Mouse (Mus musculus) intestine, embryonic 15.5 days (tissue): ENCODE results near the gene Kcnv2. TPM values are rescaled to one million over a fixed set of nuclear protein-coding genes. Genes with fewer than 3 reads are reported as not detected.
A peak's percentile ranks its signal among the peaks of the same experiment; 100 is the strongest.

Experiments
- ATAC-seq: fragments of 200-750 bp; cut with Nextera tagmentation; 2 replicates; pipeline ENCODE4 v1.8.0; 2017; ENCODE audit warnings: moderate TSS enrichment, moderate library complexity
- H3K27ac ChIP-seq: fragments of 300-500 bp; sonication (generic); 2 replicates; pipeline ENCODE4 v1.5.1; 2015; ENCODE audit warnings: mild to moderate bottlenecking, inconsistent platforms
- H3K27me3 ChIP-seq: fragments of 300-500 bp; sonication (generic); replicated peaks from 2 replicates; pipeline ENCODE4 v1.6.1; 2015; ENCODE audit warnings: inconsistent platforms
- H3K36me3 ChIP-seq: fragments of 300-500 bp; sonication (generic); 2 replicates; pipeline ENCODE4 v1.6.1; 2015; ENCODE audit warnings: inconsistent platforms
- H3K4me1 ChIP-seq: fragments of 300-500 bp; sonication (generic); replicated peaks from 2 replicates; pipeline ENCODE4 v1.6.1; 2015; ENCODE audit warnings: inconsistent platforms
- H3K4me2 ChIP-seq: fragments of 300-500 bp; sonication (generic); replicated peaks from 2 replicates; pipeline ENCODE4 v1.6.1; 2015; ENCODE audit warnings: mild to moderate bottlenecking, inconsistent platforms
- H3K4me3 ChIP-seq: fragments of 300-500 bp; sonication (generic); replicated peaks from 2 replicates; pipeline ENCODE4 v1.5.1; 2015; ENCODE audit warnings: inconsistent platforms
- H3K9ac ChIP-seq: fragments of 300-500 bp; sonication (generic); 2 replicates; pipeline ENCODE4 v1.6.1; 2015; ENCODE audit warnings: inconsistent platforms
- H3K9me3 ChIP-seq: fragments of 300-500 bp; sonication (generic); 2 replicates; pipeline ENCODE4 v1.6.1; 2016; ENCODE audit warnings: inconsistent platforms
- WGBS: fragments of 180-500 bp; shearing (Covaris S2); methylation state at CpG from one replicate; pipeline ENCODE4 v1.1.7; 2015; 5-methylcytosine and 5-hydroxymethylcytosine counted together
- polyA plus RNA-seq: library from polyadenylated mRNA; unstranded; fragments of >200 nt; fragmentation: Nextera tagmentation; extraction: Ambion mirVana; gene quantifications from 2 replicates; pipeline ENCODE4 v1.2.1, GENCODE M21; 2015

Kcnv2 gene
- 0.13 and 0.15 TPM in 2 replicates for polyA plus RNA-seq

DNA sequence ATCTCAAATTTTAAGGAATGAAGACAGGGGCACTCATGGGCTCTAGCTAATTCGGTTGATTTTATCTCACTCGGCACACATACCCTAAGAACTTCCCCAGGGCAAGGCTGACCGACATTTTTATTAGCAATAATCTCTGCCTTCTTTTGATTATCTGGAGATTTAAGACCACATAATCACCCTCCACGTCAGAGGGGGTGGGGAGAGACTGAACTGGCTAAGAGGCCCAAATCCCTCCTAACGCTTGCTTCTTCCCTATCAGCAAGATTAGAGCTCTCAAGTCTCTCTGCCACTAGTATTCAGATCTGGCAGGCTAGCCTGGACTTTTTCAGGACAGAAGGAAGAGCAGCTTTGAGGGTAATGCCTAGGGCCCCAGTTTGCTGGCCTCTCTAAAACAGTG lies at the start of gene Kcnv2:
Gene Kcnv2, plus strand, starts transcription at position 308 of the 400 bp plus-strand sequence.
- no peaks in the 10 kb centered on the region for H3K36me3 ChIP-seq
- H3K9ac ChIP-seq, result no peak within 1 kb of the TSS
- no peak for ATAC-seq
- H3K27ac ChIP-seq, result no peak within 1 kb of the TSS
- H3K4me3 ChIP-seq, result no peak within 1 kb of the TSS
- H3K4me1 ChIP-seq, result peaks cover 11% of the 10 kb centered on the region; the same call in 1 of the 2 replicates
- no peaks in the 10 kb centered on the region for H3K27me3 ChIP-seq
- WGBS, result 31% methylated on average over 5 of the region's 5 CpGs
- H3K4me2 ChIP-seq, result no peak within 1 kb of the TSS
- H3K9me3 ChIP-seq, result no peaks in the 10 kb centered on the region

DNA sequence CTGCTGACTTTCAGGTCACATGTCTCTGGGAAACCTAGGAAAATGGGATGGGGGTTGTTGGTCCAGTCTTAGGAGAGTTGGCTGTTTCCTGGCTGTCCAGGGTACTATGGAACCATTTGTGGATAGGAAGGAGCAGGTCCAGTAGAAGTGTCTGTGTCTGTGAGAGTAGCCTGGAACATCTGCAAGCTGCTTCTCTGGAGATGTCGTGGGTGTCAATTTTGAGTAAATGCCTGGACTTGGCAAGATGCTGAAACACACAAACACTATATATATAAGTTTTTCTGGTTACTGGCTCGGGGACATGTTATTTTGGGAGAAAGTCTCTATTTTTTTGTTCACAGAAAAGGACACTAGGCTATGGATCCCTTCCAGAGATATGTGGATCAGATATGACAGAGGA lies 49.0 kb upstream of the Kcnv2 start:
- Histone ChIP-seq H3K9ac (no peak overlapping the region), H3K9me3 (no peaks in the 10 kb centered on the region), H3K27me3 (no peaks in the 10 kb centered on the region), H3K4me2 (no peak overlapping the region), H3K27ac (no peak overlapping the region), H3K36me3 (no peaks in the 10 kb centered on the region), H3K4me1 (no peaks in the 10 kb centered on the region), H3K4me3 (no peak overlapping the region)
- ATAC-seq, result no peak
- WGBS, result 67% methylated on average over 2 of the region's 2 CpGs

- Histone ChIP-seq H3K9ac (no peak overlapping the region), H3K36me3 (no peaks in the 10 kb centered on the region), H3K4me2 (no peak overlapping the region), H3K4me3 (no peak overlapping the region), H3K4me1 (no peaks in the 10 kb centered on the region), H3K27ac (no peak overlapping the region), H3K27me3 (no peaks in the 10 kb centered on the region), H3K9me3 (no peaks in the 10 kb centered on the region)
- no peak for ATAC-seq
- WGBS, result 88% methylated on average over 1 of the region's 1 CpGs
These were observed 48.0 kb upstream of the Kcnv2 start for GRCm38 (mm10) chr19:27274382-27274781.

DNA sequence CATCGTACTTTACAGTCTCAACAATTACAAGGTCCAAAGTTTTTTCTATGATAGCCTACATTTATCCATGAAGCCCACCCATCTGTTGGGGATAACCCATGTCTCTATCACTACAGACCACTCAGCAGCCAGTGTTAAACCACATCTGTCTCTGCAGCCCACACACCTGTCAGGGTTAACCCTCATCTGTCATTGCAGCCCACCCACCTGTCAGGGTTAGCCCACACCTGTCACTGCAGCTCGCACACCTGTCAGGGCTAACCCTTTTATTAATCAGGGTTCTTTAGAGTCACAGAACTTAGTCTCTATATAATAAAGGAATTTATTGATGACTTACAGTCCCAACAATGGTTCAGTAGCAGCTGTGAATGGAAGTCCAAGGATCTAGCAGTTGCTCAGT lies 43.2 kb upstream of the Kcnv2 start:
- Histone ChIP-seq H3K9me3 (no peaks in the 10 kb centered on the region), H3K4me1 (no peaks in the 10 kb centered on the region), H3K36me3 (no peaks in the 10 kb centered on the region), H3K4me2 (no peak overlapping the region), H3K27ac (no peak overlapping the region), H3K9ac (no peak overlapping the region), H3K4me3 (no peak overlapping the region), H3K27me3 (no peaks in the 10 kb centered on the region)
- no peak for ATAC-seq
- WGBS, result 89% methylated on average over 2 of the region's 2 CpGs

- H3K9me3 ChIP-seq, result no peaks in the 10 kb centered on the region
- H3K4me3 ChIP-seq, result no peak overlapping the region
- no peak overlapping the region for H3K27ac ChIP-seq
- ATAC-seq, result no peak
- 88% methylated on average over 2 of the region's 2 CpGs for WGBS
- no peaks in the 10 kb centered on the region for H3K27me3 ChIP-seq
- H3K4me1 ChIP-seq, result no peaks in the 10 kb centered on the region
- H3K36me3 ChIP-seq, result no peaks in the 10 kb centered on the region
- H3K4me2 ChIP-seq, result no peak overlapping the region
- H3K9ac ChIP-seq, result no peak overlapping the region
These were observed 12.3 kb upstream of the Kcnv2 start for GRCm38 (mm10) chr19:27310039-27310438.

DNA sequence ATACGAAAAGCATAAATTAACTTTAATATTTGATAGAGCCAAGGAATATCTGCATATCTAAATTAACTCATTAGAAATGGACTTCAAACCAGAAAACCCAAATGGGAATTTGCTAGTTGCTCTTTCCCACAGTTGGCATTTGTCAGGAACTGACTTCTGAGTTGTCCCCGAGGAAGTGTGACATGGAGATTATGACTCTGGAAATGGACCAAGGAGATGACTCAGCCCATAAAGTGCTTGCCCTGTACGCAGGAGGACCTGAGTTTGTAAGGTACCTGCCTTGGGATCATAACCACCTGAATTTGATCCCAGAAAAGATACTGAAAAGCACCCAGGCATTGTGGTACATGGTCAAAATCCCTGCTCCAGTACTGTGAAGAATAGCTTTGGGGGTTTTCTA lies 11.1 kb upstream of the Kcnv2 start:
- no peak for ATAC-seq
- no peak overlapping the region for H3K27ac ChIP-seq
- H3K27me3 ChIP-seq, result no peaks in the 10 kb centered on the region
- WGBS, result 87% methylated on average over 3 of the region's 3 CpGs
- H3K9ac ChIP-seq, result no peak overlapping the region
- H3K36me3 ChIP-seq, result no peaks in the 10 kb centered on the region
- H3K4me1 ChIP-seq, result no peaks in the 10 kb centered on the region
- no peak overlapping the region for H3K4me2 ChIP-seq
- no peak overlapping the region for H3K4me3 ChIP-seq
- H3K9me3 ChIP-seq, result no peaks in the 10 kb centered on the region

- Histone ChIP-seq H3K4me3 (no peak overlapping the region), H3K4me2 (no peak overlapping the region), H3K4me1 (0 out of 2 replicates have a peak, but pooled peaks cover 2% of the 10 kb centered on the region), H3K27me3 (no peaks in the 10 kb centered on the region), H3K9me3 (no peaks in the 10 kb centered on the region), H3K27ac (no peak overlapping the region), H3K36me3 (no peaks in the 10 kb centered on the region), H3K9ac (no peak overlapping the region)
- WGBS, result 78% methylated on average over 11 of the region's 11 CpGs
- ATAC-seq, result no peak
These were observed 9.9 kb upstream of the Kcnv2 start for GRCm38 (mm10) chr19:27312266-27313079.

GRCm38 (mm10) chr19:27313080-27313413 lies 9.3 kb upstream of the Kcnv2 start:
- H3K4me3 ChIP-seq, result no peak overlapping the region
- H3K4me2 ChIP-seq, result no peak overlapping the region
- ATAC-seq, result no peak
- H3K27ac ChIP-seq, result no peak overlapping the region
- H3K9me3 ChIP-seq, result no peaks in the 10 kb centered on the region
- no peak overlapping the region for H3K9ac ChIP-seq
- WGBS, result 70% methylated on average over 3 of the region's 3 CpGs
- H3K36me3 ChIP-seq, result no peaks in the 10 kb centered on the region
- no peaks in the 10 kb centered on the region for H3K27me3 ChIP-seq
- 0 out of 2 replicates have a peak, but pooled peaks cover 3% of the 10 kb centered on the region for H3K4me1 ChIP-seq

- Histone ChIP-seq H3K4me3 (no peak overlapping the region), H3K9ac (no peak overlapping the region), H3K4me1 (0 out of 2 replicates have a peak, but pooled peaks cover 3% of the 10 kb centered on the region), H3K36me3 (no peaks in the 10 kb centered on the region), H3K27ac (no peak overlapping the region), H3K4me2 (no peak overlapping the region), H3K9me3 (no peaks in the 10 kb centered on the region), H3K27me3 (no peaks in the 10 kb centered on the region)
- 65% methylated on average over 10 of the region's 10 CpGs for WGBS
- peak; percentile 97 for ATAC-seq
These were observed 5.8 kb upstream of the Kcnv2 start for GRCm38 (mm10) chr19:27316313-27317258.

DNA sequence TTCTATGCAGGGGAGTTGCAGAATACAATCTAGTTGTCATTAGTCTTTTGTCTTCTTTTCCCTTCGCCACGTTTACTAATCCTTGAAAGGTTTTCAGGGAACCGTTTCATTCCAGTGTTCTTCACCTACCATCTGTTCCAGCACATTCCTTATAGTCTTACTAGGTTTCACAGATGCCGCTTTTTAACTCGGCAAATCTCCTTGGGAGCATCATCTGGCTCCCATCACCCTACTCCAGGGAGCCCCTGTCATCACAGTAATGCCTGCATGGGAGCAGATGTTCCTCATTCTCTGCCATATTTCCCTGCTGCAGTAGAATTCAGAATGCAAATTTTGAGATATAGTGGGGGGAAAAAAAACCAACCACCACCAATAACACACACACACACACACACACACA lies 5.1 kb upstream of the Kcnv2 start:
- Histone ChIP-seq H3K4me2 (no peak overlapping the region), H3K9ac (no peak overlapping the region), H3K4me3 (no peak overlapping the region), H3K27ac (no peak overlapping the region), H3K9me3 (no peaks in the 10 kb centered on the region), H3K27me3 (no peaks in the 10 kb centered on the region), H3K36me3 (no peaks in the 10 kb centered on the region), H3K4me1 (0 out of 2 replicates have a peak, but pooled peaks cover 4% of the 10 kb centered on the region)
- ATAC-seq, result peak; percentile 32; the same call in 1 of the 2 replicates
- 32% methylated on average over 5 of the region's 5 CpGs for WGBS

DNA sequence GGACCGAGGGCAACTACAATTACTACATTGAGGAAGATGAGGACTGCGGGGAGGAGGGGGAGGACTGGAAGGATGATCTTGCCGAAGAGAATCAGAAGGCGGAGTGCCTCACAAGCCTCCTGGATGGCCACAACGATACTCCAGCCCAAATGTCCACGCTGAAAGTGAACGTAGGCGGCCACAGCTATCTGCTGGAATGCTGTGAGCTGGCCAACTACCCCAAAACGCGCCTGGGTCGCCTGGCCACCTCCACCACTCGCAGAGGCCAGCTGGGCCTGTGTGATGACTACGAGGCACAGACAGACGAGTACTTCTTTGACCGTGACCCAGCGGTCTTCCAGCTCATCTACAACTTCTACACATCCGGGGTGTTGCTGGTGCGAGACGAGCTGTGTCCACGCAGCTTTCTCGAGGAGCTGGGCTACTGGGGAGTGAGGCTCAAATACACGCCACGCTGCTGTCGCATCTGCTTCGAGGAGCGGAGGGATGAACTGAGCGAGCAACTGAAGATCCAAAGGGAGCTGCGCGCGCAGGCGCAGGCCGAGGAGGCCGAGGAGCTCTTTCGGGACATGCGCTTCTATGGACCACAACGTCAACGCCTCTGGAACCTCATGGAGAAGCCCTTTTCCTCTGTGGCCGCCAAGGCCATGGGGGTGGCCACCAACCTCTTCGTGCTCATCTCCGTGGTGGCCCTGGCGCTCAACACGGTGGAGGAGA lies 681 bp downstream of the Kcnv2 start:
- Histone ChIP-seq H3K27me3 (no peaks in the 10 kb centered on the region), H3K36me3 (no peaks in the 10 kb centered on the region), H3K27ac (no peak overlapping the region), H3K4me1 (peaks cover 9% of the 10 kb centered on the region; the same call in 1 of the 2 replicates), H3K4me3 (no peak overlapping the region), H3K4me2 (no peak overlapping the region), H3K9ac (no peak overlapping the region), H3K9me3 (no peaks in the 10 kb centered on the region)
- WGBS, result 96% methylated on average over 42 of the region's 42 CpGs
- no peak for ATAC-seq

- H3K9ac ChIP-seq, result no peak overlapping the region
- ATAC-seq, result peak; percentile 71
- H3K27ac ChIP-seq, result no peak overlapping the region
- H3K4me1 ChIP-seq, result peaks cover 9% of the 10 kb centered on the region; the same call in 1 of the 2 replicates
- no peaks in the 10 kb centered on the region for H3K36me3 ChIP-seq
- H3K27me3 ChIP-seq, result no peaks in the 10 kb centered on the region
- H3K4me2 ChIP-seq, result no peak overlapping the region
- no peak overlapping the region for H3K4me3 ChIP-seq
- WGBS, result 49% methylated on average over 6 of the region's 6 CpGs
- no peaks in the 10 kb centered on the region for H3K9me3 ChIP-seq
These were observed 3.2 kb downstream of the Kcnv2 start for GRCm38 (mm10) chr19:27325558-27325957.
